Mouse (Mus musculus) MEL (cell line): ENCODE data around the gene Enpp3.

Experiments
- CHD2 ChIP-seq: IDR thresholded peaks from 2 replicates; pipeline ENCODE4 v1.6.1; 2011; ENCODE audit warnings: low read length, improper control_type of control experiment
- CTCF ChIP-seq, 3 experiments: IDR thresholded peaks in 2 of 3; conservative IDR thresholded peaks in 1 of 3; 2 replicates each; pipeline ENCODE4 v1.5.1; 2011 to 2012; ENCODE audit warnings: low read length in 3 of 3, low read depth in 2 of 3, mild to moderate bottlenecking in 2 of 3, improper control_type of control experiment in 1 of 3, inconsistent platforms in 1 of 3, mixed read lengths in 1 of 3, moderate library complexity in 1 of 3; ENCODE audit not compliant: control insufficient read depth in 1 of 3, insufficient read depth in 1 of 3, poor library complexity in 1 of 3, severe bottlenecking in 1 of 3
- GABPA ChIP-seq: IDR thresholded peaks from 2 replicates; pipeline ENCODE4 v1.6.1; 2012; ENCODE audit warnings: low read depth, mild to moderate bottlenecking, inconsistent platforms, low read length, improper control_type of control experiment, moderate library complexity
- MEF2A ChIP-seq: IDR thresholded peaks from 2 replicates; pipeline ENCODE4 v1.6.1; 2014; ENCODE audit warnings: low read depth, mild to moderate bottlenecking, inconsistent platforms, low read length, improper control_type of control experiment; ENCODE audit not compliant: poor library complexity, insufficient replicate concordance, severe bottlenecking; ENCODE audit errors: extremely low read depth
- POLR2A ChIP-seq, 2 experiments: IDR thresholded peaks; 2 replicates each; pipeline ENCODE4 v1.6.1; 2011 to 2012; ENCODE audit warnings: low read length in 2 of 2, mild to moderate bottlenecking in 2 of 2, control low read depth in 1 of 2, improper control_type of control experiment in 1 of 2, low read depth in 1 of 2, moderate library complexity in 1 of 2; ENCODE audit not compliant: control insufficient read depth in 1 of 2, insufficient read depth in 1 of 2, poor library complexity in 1 of 2
- POLR2AphosphoS2 ChIP-seq: IDR thresholded peaks from 2 replicates; pipeline ENCODE4 v1.6.1; 2011; ENCODE audit warnings: low read length, improper control_type of control experiment
- SMC3 ChIP-seq: IDR thresholded peaks from 2 replicates; pipeline ENCODE4 v1.6.1; 2011; ENCODE audit warnings: low read depth, low read length, improper control_type of control experiment

DNA sequence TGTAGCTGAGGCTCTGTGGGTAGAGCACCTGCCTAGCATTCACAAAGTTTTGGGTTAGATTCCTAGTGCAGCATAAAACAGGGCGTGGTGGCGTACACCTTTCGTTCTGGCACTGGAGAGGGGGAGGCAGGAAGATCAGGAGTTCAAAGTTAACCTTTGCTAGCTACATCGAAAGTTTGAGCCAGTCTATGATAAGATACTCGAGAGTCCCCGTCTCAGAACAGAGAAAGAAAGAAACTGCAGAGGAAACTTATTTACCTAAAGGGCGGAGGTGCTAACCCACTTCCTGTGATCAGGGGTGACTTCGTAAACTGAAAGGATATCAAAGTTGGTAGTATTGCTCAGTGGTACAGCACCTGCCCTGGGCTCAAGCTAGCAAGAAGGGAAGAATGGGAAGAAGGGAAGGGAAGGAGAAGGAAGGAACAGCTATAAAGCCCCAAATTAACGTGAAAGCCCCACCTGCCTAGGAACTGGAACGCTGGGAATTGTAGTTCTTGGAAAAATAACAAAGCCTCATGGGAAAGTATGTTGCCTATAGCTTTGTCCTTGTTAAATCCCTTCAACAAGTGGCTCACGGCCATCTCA lies 88.3 kb downstream of the Enpp3 start:
- TF ChIP-seq CTCF (IDR thresholded peaks at IDR 0.05 in 2 of 3, conservative IDR thresholded peaks at IDR 0.05 in 1 of 3; ENCODE audit: control insufficient read depth in 1 of 3, insufficient read depth in 1 of 3, low read depth in 2 of 3, low read length in 3 of 3, poor library complexity in 1 of 3, severe bottlenecking in 1 of 3) (no peak), POLR2A (IDR thresholded peaks at IDR 0.05; ENCODE audit: control insufficient read depth in 1 of 2, insufficient read depth in 1 of 2, low read depth in 1 of 2, low read length in 2 of 2, poor library complexity in 1 of 2) (peak in 1 of 2 experiments; percentile 42; a peak in 1 of 4 replicates), GABPA (no peak), CHD2 (no peak), SMC3 (no peak), MEF2A (no peak), POLR2AphosphoS2 (0 out of 2 replicates have a peak, but pooled peaks have one; percentile 42)
